Mouse (Mus musculus) hindbrain, embryonic 16.5 days (tissue): ENCODE measurements around the gene Imp4. TPM values are rescaled to one million over a fixed set of nuclear protein-coding genes. Genes with fewer than 3 reads are reported as not detected.

ENCODE experiments used
- ATAC-seq: fragments of 200-750 bp; cut with Nextera tagmentation; 2 replicates; pipeline ENCODE4 v1.8.0; 2017; ENCODE audit warnings: moderate TSS enrichment, moderate library complexity
- H3K27ac ChIP-seq: fragments of 300-500 bp; sonication (generic); 2 replicates; pipeline ENCODE4 v1.5.1; 2014; ENCODE audit warnings: low read depth, mild to moderate bottlenecking, control low read depth, low read length, moderate library complexity
- H3K27me3 ChIP-seq: fragments of 300-500 bp; sonication (generic); replicated peaks from 2 replicates; pipeline ENCODE4 v1.6.1; 2014; ENCODE audit warnings: low read length; ENCODE audit not compliant: control insufficient read depth, insufficient read depth
- H3K36me3 ChIP-seq: fragments of 300-500 bp; sonication (generic); 2 replicates; pipeline ENCODE4 v1.6.1; 2014; ENCODE audit warnings: mild to moderate bottlenecking, low read length, moderate library complexity, mixed read lengths; ENCODE audit not compliant: control insufficient read depth, insufficient read depth
- H3K4me1 ChIP-seq: fragments of 300-500 bp; sonication (generic); 2 replicates; pipeline ENCODE4 v1.6.1; 2014; ENCODE audit warnings: low read depth, low read length; ENCODE audit not compliant: control insufficient read depth, insufficient read depth
- H3K4me2 ChIP-seq: fragments of 300-500 bp; sonication (generic); 2 replicates; pipeline ENCODE4 v1.6.1; 2014; ENCODE audit warnings: mild to moderate bottlenecking, low read length, control low read depth, moderate library complexity
- H3K4me3 ChIP-seq: fragments of 300-500 bp; sonication (generic); 2 replicates; pipeline ENCODE4 v1.5.1; 2014; ENCODE audit warnings: mild to moderate bottlenecking, low read length, control low read depth, moderate library complexity
- H3K9ac ChIP-seq: fragments of 300-500 bp; sonication (generic); 2 replicates; pipeline ENCODE4 v1.6.1; 2014; ENCODE audit warnings: low read depth, mild to moderate bottlenecking, control low read depth, low read length, moderate library complexity
- H3K9me3 ChIP-seq: fragments of 300-500 bp; sonication (generic); 2 replicates; pipeline ENCODE4 v1.6.1; 2014; ENCODE audit warnings: mild to moderate bottlenecking, low read length, moderate library complexity; ENCODE audit not compliant: control insufficient read depth
- WGBS: fragments of 180-500 bp; shearing (Covaris S2); extraction: QIAGEN DNeasy Blood & Tissue Kit; methylation state at CpG from one replicate; pipeline ENCODE4 v1.1.7; 2014; 5-methylcytosine and 5-hydroxymethylcytosine counted together
- polyA plus RNA-seq: library from polyadenylated mRNA; unstranded; fragments of >200 nt; fragmentation: Nextera tagmentation; extraction: Ambion mirVana; gene quantifications from 2 replicates; pipeline ENCODE4 v1.2.1, GENCODE M21; 2015

Gene Imp4
- polyA plus RNA-seq, 1 experiment from 2014 or later, result 50.1 TPM

GRCm38 (mm10) chr1:34469801-34470200, 30.1 kb downstream of the Imp4 start:
- 69% methylated on average over 5 of the region's 5 CpGs for WGBS
- H3K36me3 ChIP-seq, result no peaks in the 10 kb centered on the region
- H3K27ac ChIP-seq, result no peak overlapping the region
- peaks cover 10% of the 10 kb centered on the region for H3K27me3 ChIP-seq
- H3K4me3 ChIP-seq, result no peak overlapping the region
- no peak for ATAC-seq
- no peaks in the 10 kb centered on the region for H3K9me3 ChIP-seq
- H3K4me1 ChIP-seq, result peaks cover 5% of the 10 kb centered on the region
- H3K4me2 ChIP-seq, result no peak overlapping the region
- H3K9ac ChIP-seq, result no peak overlapping the region

GRCm38 (mm10) chr1:34472427-34473300, 33.0 kb downstream of the Imp4 start:
- Histone ChIP-seq H3K9ac (peak overlapping the region; percentile 64), H3K4me3 (peak overlapping the region; percentile 56), H3K36me3 (no peaks in the 10 kb centered on the region), H3K4me2 (peak overlapping the region; percentile 99), H3K27me3 (peaks cover 10% of the 10 kb centered on the region), H3K4me1 (peaks cover 5% of the 10 kb centered on the region), H3K9me3 (no peaks in the 10 kb centered on the region), H3K27ac (no peak overlapping the region)
- ATAC-seq, result peak; percentile 60
- WGBS, result 1% methylated on average over 43 of the region's 43 CpGs

- no peak overlapping the region for H3K4me2 ChIP-seq
- no peak overlapping the region for H3K27ac ChIP-seq
- H3K9me3 ChIP-seq, result no peaks in the 10 kb centered on the region
- ATAC-seq, result no peak
- WGBS, result 80% methylated on average over 11 of the region's 11 CpGs
- H3K36me3 ChIP-seq, result no peaks in the 10 kb centered on the region
- no peaks in the 10 kb centered on the region for H3K4me1 ChIP-seq
- H3K9ac ChIP-seq, result no peak overlapping the region
- H3K27me3 ChIP-seq, result no peaks in the 10 kb centered on the region
- no peak overlapping the region for H3K4me3 ChIP-seq
Measured at GRCm38 (mm10) chr1:34478891-34479655, 39.4 kb downstream of the Imp4 start.

GRCm38 (mm10) chr1:34480801-34481200, 41.1 kb downstream of the Imp4 start:
- no peak for ATAC-seq
- no peaks in the 10 kb centered on the region for H3K27me3 ChIP-seq
- no peaks in the 10 kb centered on the region for H3K9me3 ChIP-seq
- H3K4me2 ChIP-seq, result no peak overlapping the region
- no peak overlapping the region for H3K4me3 ChIP-seq
- 78% methylated on average over 5 of the region's 5 CpGs for WGBS
- H3K4me1 ChIP-seq, result peaks cover 5% of the 10 kb centered on the region
- no peak overlapping the region for H3K9ac ChIP-seq
- H3K27ac ChIP-seq, result no peak overlapping the region
- no peaks in the 10 kb centered on the region for H3K36me3 ChIP-seq

GRCm38 (mm10) chr1:34481920-34482669, 42.4 kb downstream of the Imp4 start:
- Histone ChIP-seq H3K27me3 (no peaks in the 10 kb centered on the region), H3K27ac (no peak overlapping the region), H3K36me3 (no peaks in the 10 kb centered on the region), H3K4me1 (peaks cover 5% of the 10 kb centered on the region), H3K4me3 (no peak overlapping the region), H3K9me3 (no peaks in the 10 kb centered on the region), H3K9ac (no peak overlapping the region), H3K4me2 (no peak overlapping the region)
- no peak for ATAC-seq
- 80% methylated on average over 5 of the region's 5 CpGs for WGBS

- Histone ChIP-seq H3K9ac (no peak overlapping the region), H3K27me3 (no peaks in the 10 kb centered on the region), H3K36me3 (no peaks in the 10 kb centered on the region), H3K4me3 (no peak overlapping the region), H3K4me2 (no peak overlapping the region), H3K4me1 (peaks cover 5% of the 10 kb centered on the region), H3K27ac (no peak overlapping the region), H3K9me3 (no peaks in the 10 kb centered on the region)
- WGBS, result 78% methylated on average over 10 of the region's 10 CpGs
- ATAC-seq, result no peak
Measured at GRCm38 (mm10) chr1:34484470-34484869, 44.8 kb downstream of the Imp4 start.

GRCm38 (mm10) chr1:34485461-34486188, 46.0 kb downstream of the Imp4 start:
- ATAC-seq, result peak; percentile 91
- Histone ChIP-seq H3K4me2 (peak overlapping the region; percentile 66), H3K27ac (no peak overlapping the region), H3K9me3 (no peaks in the 10 kb centered on the region), H3K27me3 (no peaks in the 10 kb centered on the region), H3K4me3 (peak overlapping the region; percentile 36), H3K36me3 (no peaks in the 10 kb centered on the region), H3K4me1 (peaks cover 5% of the 10 kb centered on the region), H3K9ac (peak overlapping the region; percentile 56)
- WGBS, result 13% methylated on average over 25 of the region's 25 CpGs

- Histone ChIP-seq H3K4me2 (no peak overlapping the region), H3K9ac (no peak overlapping the region), H3K27me3 (no peaks in the 10 kb centered on the region), H3K4me1 (peaks cover 5% of the 10 kb centered on the region), H3K27ac (no peak overlapping the region), H3K4me3 (no peak overlapping the region), H3K36me3 (no peaks in the 10 kb centered on the region), H3K9me3 (peaks cover 2% of the 10 kb centered on the region; the same call in 1 of the 2 replicates)
- WGBS, result 93% methylated on average over 3 of the region's 3 CpGs
- no peak for ATAC-seq
Measured at GRCm38 (mm10) chr1:34487383-34487782, 47.7 kb downstream of the Imp4 start.
